Mouse (Mus musculus) liver, embryonic 11.5 days (tissue): ENCODE results near the gene Elavl4. TPM values are rescaled to one million over a fixed set of nuclear protein-coding genes. Genes with fewer than 3 reads are reported as not detected.

Source experiments
- ATAC-seq: fragments of 200-750 bp; cut with Nextera tagmentation; replicated peaks from 2 replicates; pipeline ENCODE4 v1.8.0; 2017; ENCODE audit warnings: moderate number of reproducible peaks, mild to moderate bottlenecking, moderate TSS enrichment, moderate library complexity; ENCODE audit not compliant: low FRiP score
- DNase-seq: peaks from one replicate; pipeline ENCODE4 v3.0.0-alpha.2; 2017; ENCODE audit warnings: low spot score
- H3K27ac ChIP-seq: fragments of 300-500 bp; sonication (generic); 2 replicates; pipeline ENCODE4 v1.5.1; 2014; ENCODE audit warnings: mild to moderate bottlenecking, low read depth, low read length, control low read depth
- H3K27me3 ChIP-seq: fragments of 300-500 bp; sonication (generic); replicated peaks from 2 replicates; pipeline ENCODE4 v1.6.1; 2014; ENCODE audit warnings: low read length, mixed read lengths; ENCODE audit not compliant: control insufficient read depth, insufficient read depth
- H3K36me3 ChIP-seq: fragments of 300-500 bp; sonication (generic); 2 replicates; pipeline ENCODE4 v1.6.1; 2014; ENCODE audit warnings: mild to moderate bottlenecking, low read length, moderate library complexity, mixed read lengths; ENCODE audit not compliant: control insufficient read depth, insufficient read depth
- H3K4me1 ChIP-seq: fragments of 300-500 bp; sonication (generic); replicated peaks from 2 replicates; pipeline ENCODE4 v1.6.1; 2014; ENCODE audit warnings: low read length, mixed read lengths; ENCODE audit not compliant: control insufficient read depth, insufficient read depth
- H3K4me2 ChIP-seq: fragments of 300-500 bp; sonication (generic); 2 replicates; pipeline ENCODE4 v1.6.1; 2014; ENCODE audit warnings: mild to moderate bottlenecking, control low read depth, moderate library complexity
- H3K4me3 ChIP-seq: fragments of 300-500 bp; sonication (generic); 2 replicates; pipeline ENCODE4 v1.5.1; 2014; ENCODE audit warnings: low read depth, low read length, control low read depth
- H3K9ac ChIP-seq: fragments of 300-500 bp; sonication (generic); 2 replicates; pipeline ENCODE4 v1.6.1; 2014; ENCODE audit warnings: low read depth, low read length, control low read depth
- H3K9me3 ChIP-seq: fragments of 300-500 bp; sonication (generic); 2 replicates; pipeline ENCODE4 v1.6.1; 2016; ENCODE audit warnings: low read length, inconsistent platforms, mixed read lengths; ENCODE audit not compliant: control insufficient read depth
- WGBS: fragments of 180-500 bp; shearing (Covaris S2); extraction: QIAGEN DNeasy Blood & Tissue Kit; methylation state at CpG from one replicate; pipeline ENCODE4 v1.1.7; 2014; 5-methylcytosine and 5-hydroxymethylcytosine counted together
- polyA plus RNA-seq: library from polyadenylated mRNA; unstranded; fragments of >200 nt; fragmentation: Nextera tagmentation; extraction: Ambion mirVana; gene quantifications from 2 replicates; pipeline ENCODE4 v1.2.1, GENCODE M21; 2014

Elavl4 gene
- polyA plus RNA-seq, 1 experiment from 2014 or later, result 1.7 TPM

- H3K36me3 ChIP-seq, result no peaks in the 10 kb centered on the region
- H3K9me3 ChIP-seq, result no peaks in the 10 kb centered on the region
- H3K4me1 ChIP-seq, result no peaks in the 10 kb centered on the region
- DNase-seq (no peak), ATAC-seq (no peak)
- H3K4me2 ChIP-seq, result no peak overlapping the region
- no peak overlapping the region for H3K27ac ChIP-seq
- no peak overlapping the region for H3K4me3 ChIP-seq
- H3K27me3 ChIP-seq, result no peaks in the 10 kb centered on the region
- no peak overlapping the region for H3K9ac ChIP-seq
Measured at GRCm38 (mm10) chr4:110242879-110243278, 108.8 kb downstream of the Elavl4 start.

GRCm38 (mm10) chr4:110234554-110234953 lies 117.2 kb downstream of the Elavl4 start:
- WGBS, result 50% methylated on average over 1 of the region's 1 CpGs
- ATAC-seq (peak; percentile 70), DNase-seq (no peak)

GRCm38 (mm10) chr4:110232327-110232726 lies 119.4 kb downstream of the Elavl4 start:
- 79% methylated on average over 3 of the region's 3 CpGs for WGBS

More at GRCm38 (mm10) chr4:110234554-110234953, 117.2 kb downstream of the Elavl4 start:
- no peak overlapping the region for H3K4me3 ChIP-seq
- H3K27ac ChIP-seq, result no peak overlapping the region
- no peaks in the 10 kb centered on the region for H3K4me1 ChIP-seq
- no peaks in the 10 kb centered on the region for H3K9me3 ChIP-seq
- H3K27me3 ChIP-seq, result no peaks in the 10 kb centered on the region
- no peak overlapping the region for H3K9ac ChIP-seq
- H3K36me3 ChIP-seq, result no peaks in the 10 kb centered on the region
- H3K4me2 ChIP-seq, result no peak overlapping the region

GRCm38 (mm10) chr4:110231799-110232198 lies 119.9 kb downstream of the Elavl4 start:
- H3K36me3 ChIP-seq, result no peaks in the 10 kb centered on the region
- no peak overlapping the region for H3K27ac ChIP-seq
- no peak overlapping the region for H3K4me3 ChIP-seq
- DNase-seq, result no peak
- H3K27me3 ChIP-seq, result no peaks in the 10 kb centered on the region
- H3K4me1 ChIP-seq, result peaks cover 13% of the 10 kb centered on the region
- H3K4me2 ChIP-seq, result no peak overlapping the region
- ATAC-seq, result no peak
- H3K9ac ChIP-seq, result no peak overlapping the region
- WGBS, result 84% methylated on average over 4 of the region's 4 CpGs
- no peaks in the 10 kb centered on the region for H3K9me3 ChIP-seq

More at GRCm38 (mm10) chr4:110232327-110232726, 119.4 kb downstream of the Elavl4 start:
- H3K27ac ChIP-seq, result no peak overlapping the region
- no peaks in the 10 kb centered on the region for H3K36me3 ChIP-seq
- no peak for ATAC-seq
- no peak for DNase-seq
- H3K27me3 ChIP-seq, result no peaks in the 10 kb centered on the region
- no peak overlapping the region for H3K9ac ChIP-seq
- H3K4me1 ChIP-seq, result peaks cover 9% of the 10 kb centered on the region
- H3K4me3 ChIP-seq, result no peak overlapping the region
- no peak overlapping the region for H3K4me2 ChIP-seq
- H3K9me3 ChIP-seq, result no peaks in the 10 kb centered on the region

- Histone ChIP-seq H3K27me3 (no peaks in the 10 kb centered on the region), H3K4me1 (peaks cover 13% of the 10 kb centered on the region), H3K27ac (0 out of 2 replicates have a peak overlapping the region, but pooled peaks have one; percentile 41), H3K9me3 (no peaks in the 10 kb centered on the region), H3K9ac (no peak overlapping the region), H3K4me3 (no peak overlapping the region), H3K4me2 (peak overlapping the region; percentile 3), H3K36me3 (no peaks in the 10 kb centered on the region)
- 83% methylated on average over 1 of the region's 1 CpGs for WGBS
- ATAC-seq, result peak; percentile 89
- no peak for DNase-seq
Measured at GRCm38 (mm10) chr4:110229652-110230051, 122.1 kb downstream of the Elavl4 start.

GRCm38 (mm10) chr4:110229238-110229637 lies 122.5 kb downstream of the Elavl4 start:
- no peak overlapping the region for H3K4me3 ChIP-seq
- H3K4me1 ChIP-seq, result peaks cover 13% of the 10 kb centered on the region
- 0 out of 2 replicates have a peak overlapping the region, but pooled peaks have one; percentile 41 for H3K27ac ChIP-seq
- no peak for DNase-seq
- ATAC-seq, result no peak
- H3K27me3 ChIP-seq, result no peaks in the 10 kb centered on the region
- no peaks in the 10 kb centered on the region for H3K36me3 ChIP-seq
- H3K4me2 ChIP-seq, result peak overlapping the region; percentile 3
- no peaks in the 10 kb centered on the region for H3K9me3 ChIP-seq
- no peak overlapping the region for H3K9ac ChIP-seq

- no peaks in the 10 kb centered on the region for H3K36me3 ChIP-seq
- 31% methylated on average over 8 of the region's 8 CpGs for WGBS
- H3K27ac ChIP-seq, result peak overlapping the region; percentile 3; the same call in 1 of the 2 replicates
- peak overlapping the region; percentile 26; the same call in 1 of the 2 replicates for H3K9ac ChIP-seq
- peak; percentile 78 for ATAC-seq
- H3K9me3 ChIP-seq, result no peaks in the 10 kb centered on the region
- H3K4me2 ChIP-seq, result peak overlapping the region; percentile 38
- H3K27me3 ChIP-seq, result no peaks in the 10 kb centered on the region
- no peak overlapping the region; the same call in 1 of the 2 replicates for H3K4me3 ChIP-seq
- peaks cover 16% of the 10 kb centered on the region for H3K4me1 ChIP-seq
- DNase-seq, result no peak
Measured at GRCm38 (mm10) chr4:110227621-110228031, 124.1 kb downstream of the Elavl4 start.

- H3K9ac ChIP-seq, result no peak overlapping the region
- DNase-seq (no peak), ATAC-seq (no peak)
- H3K4me3 ChIP-seq, result no peak overlapping the region
- 72% methylated on average over 10 of the region's 10 CpGs for WGBS
- no peaks in the 10 kb centered on the region for H3K9me3 ChIP-seq
- H3K36me3 ChIP-seq, result no peaks in the 10 kb centered on the region
- no peaks in the 10 kb centered on the region for H3K27me3 ChIP-seq
- H3K27ac ChIP-seq, result no peak overlapping the region
- peaks cover 16% of the 10 kb centered on the region for H3K4me1 ChIP-seq
- no peak overlapping the region for H3K4me2 ChIP-seq
Measured at GRCm38 (mm10) chr4:110225492-110225891, 126.2 kb downstream of the Elavl4 start.

- H3K9ac ChIP-seq, result no peak overlapping the region
- no peak overlapping the region for H3K4me3 ChIP-seq
- H3K27me3 ChIP-seq, result no peaks in the 10 kb centered on the region
- ATAC-seq (no peak), DNase-seq (no peak)
- no peaks in the 10 kb centered on the region for H3K9me3 ChIP-seq
- H3K36me3 ChIP-seq, result no peaks in the 10 kb centered on the region
- no peak overlapping the region for H3K27ac ChIP-seq
- H3K4me2 ChIP-seq, result no peak overlapping the region
- peaks cover 2% of the 10 kb centered on the region; the same call in 1 of the 2 replicates for H3K4me1 ChIP-seq
- WGBS, result 74% methylated on average over 5 of the region's 5 CpGs
Measured at GRCm38 (mm10) chr4:110218819-110219218, 132.9 kb downstream of the Elavl4 start.
